Mouse (Mus musculus) neutrophil, adult 59 days (primary cell): ENCODE measurements around the gene Sult2b1. TPM values are rescaled to one million over a fixed set of nuclear protein-coding genes. Genes with fewer than 3 reads are reported as not detected.

Source experiments
- total RNA-seq, 2 experiments: library from RNA; stranded (reverse); gene quantifications; 1 replicate in 1 of 2; 2 replicates in 1 of 2; pipeline ENCODE4 v1.2.4; 2023

Sult2b1 gene
- total RNA-seq = not detected

GRCm38 (mm10) chr7:45784524-45785372 lies at the start of gene Sult2b1:
TSS of gene Sult2b1 (minus strand) at chr7:45784669.

GRCm38 (mm10) chr7:45830427-45831127 lies 46.1 kb upstream of the Sult2b1 start, which contains the start of gene Grwd1:
TSS of gene Grwd1 (minus strand) at chr7:45830944.

GRCm38 (mm10) chr7:45824598-45824997 lies 40.1 kb upstream of the Sult2b1 start, which contains the start of gene Kcnj14:
TSS of gene Kcnj14 (minus strand) at chr7:45824782.

GRCm38 (mm10) chr7:45813787-45814779 lies 29.6 kb upstream of the Sult2b1 start, which contains the start of gene Cyth2:
TSS of gene Cyth2 (minus strand) at chr7:45814581.

GRCm38 (mm10) chr7:45783511-45784091 lies 868 bp downstream of the Sult2b1 start, which contains the start of gene Lmtk3:
TSS of gene Lmtk3 (plus strand) at chr7:45783738.

GRCm38 (mm10) chr7:45725713-45726112 lies 58.8 kb downstream of the Sult2b1 start, which contains the start of gene Spaca4:
TSS of gene Spaca4 (minus strand) at chr7:45725813.

GRCm38 (mm10) chr7:45720413-45721233 lies 63.8 kb downstream of the Sult2b1 start, which contains the start of gene Fam83e:
TSS of gene Fam83e (plus strand) at chr7:45721212.

GRCm38 (mm10) chr7:45717918-45718297 lies 66.6 kb downstream of the Sult2b1 start, which contains the start of gene Sphk2:
TSS of gene Sphk2 (minus strand) at chr7:45718002.

GRCm38 (mm10) chr7:45715090-45715708 lies 69.3 kb downstream of the Sult2b1 start, which contains the start of gene Rpl18:
TSS of gene Rpl18 (plus strand) at chr7:45715457.

GRCm38 (mm10) chr7:45704730-45705442 lies 79.6 kb downstream of the Sult2b1 start, which contains the start of gene Dbp:
TSS of gene Dbp (plus strand) at chr7:45705088.

GRCm38 (mm10) chr7:45699523-45700141 lies 84.8 kb downstream of the Sult2b1 start, which contains the start of gene Car11:
TSS of gene Car11 (plus strand) at chr7:45699843.

GRCm38 (mm10) chr7:45693921-45694591 lies 90.4 kb downstream of the Sult2b1 start, which contains the start of gene Sec1:
TSS of gene Sec1 (minus strand) at chr7:45694402.

GRCm38 (mm10) chr7:45683396-45684050 lies 100.9 kb downstream of the Sult2b1 start, which contains the start of gene Ntn5:
TSS of gene Ntn5 (plus strand) at chr7:45684022.

